Mouse (Mus musculus): ENCODE data around the gene Cpm.

GRCm38 (mm10) chr10:117657659-117658306 lies 28.5 kb downstream of the Cpm start:
- TF ChIP-seq CTCF (IDR thresholded peaks at IDR 0.05; ENCODE audit: borderline replicate concordance, insufficient read depth, low read depth, low read length): no peak
- no peak for TF ChIP-seq POLR2A (IDR thresholded peaks at IDR 0.05; ENCODE audit: borderline replicate concordance, insufficient read depth, low read length)

Measured in cerebellum, adult 2 months (tissue).